Mouse (Mus musculus) layer of hippocampus, postnatal 14 days (tissue): Measurements from ENCODE around the gene Trib3. TPM values are rescaled to one million over a fixed set of nuclear protein-coding genes. Genes with fewer than 3 reads are reported as not detected.

Experiments used
- DNase-seq, 2 experiments: peaks; one replicate each; pipeline ENCODE4 v3.0.0; 2021 to 2022; ENCODE audit warnings: low spot score in 2 of 2, mixed read lengths in 1 of 2
- total RNA-seq, 2 experiments: library from RNA; stranded (reverse); gene quantifications; 2 replicates each; pipeline ENCODE4 v1.2.3; 2021

Trib3 gene
- total RNA-seq, 2 experiments from 2014 or later = 0.53 to 0.86 TPM

DNA sequence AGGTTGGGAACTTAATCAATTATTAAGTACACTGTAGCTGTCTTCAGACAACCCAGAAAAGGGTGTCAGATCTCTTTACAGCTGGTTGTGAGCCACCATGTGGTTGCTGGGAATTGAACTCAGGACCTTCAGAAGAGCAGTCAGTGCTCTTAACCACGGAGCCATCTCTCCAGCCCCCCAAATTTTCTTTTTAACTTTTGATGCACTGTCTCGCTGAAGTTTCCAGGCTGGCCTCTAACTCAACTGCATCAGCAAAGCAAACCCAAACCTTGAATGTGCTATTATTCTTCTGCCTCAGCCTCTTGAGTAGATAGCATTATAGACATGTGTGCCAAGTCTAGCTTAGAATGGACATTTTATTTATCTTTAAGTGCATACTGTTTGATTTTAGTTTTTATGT, 3.9 kb upstream of the Trib3 start:
- DNase-seq = no peak

DNA sequence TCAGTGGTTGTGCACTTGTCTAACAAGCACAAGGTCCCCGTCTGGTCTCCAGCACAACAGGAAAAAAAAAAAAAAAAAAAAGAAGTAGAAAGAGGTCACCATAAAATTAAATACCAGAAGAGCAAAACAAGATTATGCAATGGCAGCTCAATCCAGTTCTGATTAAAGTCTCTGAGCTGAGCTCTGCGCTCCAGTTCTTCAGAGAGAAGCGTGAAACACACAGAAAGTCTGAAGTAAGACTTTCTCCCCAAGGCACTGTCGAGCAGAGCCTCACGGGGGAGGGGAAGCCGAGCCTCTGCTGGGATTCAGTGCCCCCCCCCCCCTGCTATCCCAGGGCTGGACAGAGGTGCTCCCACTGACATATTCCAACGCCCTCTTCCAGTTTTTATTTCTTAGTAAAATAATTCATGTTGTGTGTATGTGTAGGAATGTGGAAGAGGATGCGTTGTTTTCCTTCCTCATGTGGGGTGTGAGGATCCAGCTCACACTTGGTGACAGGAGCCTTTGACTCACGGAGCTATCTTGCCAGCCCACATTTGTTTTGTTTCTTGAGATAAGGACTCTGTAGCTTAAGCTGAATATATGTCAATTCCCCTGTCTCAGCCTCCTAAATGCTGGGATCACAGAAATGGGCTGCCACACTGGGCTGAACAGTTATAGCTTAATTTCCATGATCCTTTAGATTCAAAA, 3.1 kb upstream of the Trib3 start:
- no peak for DNase-seq

- DNase-seq = no peak
Measured at GRCm38 (mm10) chr2:152345393-152345792, 1.6 kb upstream of the Trib3 start.

GRCm38 (mm10) chr2:152344909-152345308, 1.1 kb upstream of the Trib3 start:
- no peak for DNase-seq

- DNase-seq = no peak
Measured at GRCm38 (mm10) chr2:152344361-152344760, 529 bp upstream of the Trib3 start.

DNA sequence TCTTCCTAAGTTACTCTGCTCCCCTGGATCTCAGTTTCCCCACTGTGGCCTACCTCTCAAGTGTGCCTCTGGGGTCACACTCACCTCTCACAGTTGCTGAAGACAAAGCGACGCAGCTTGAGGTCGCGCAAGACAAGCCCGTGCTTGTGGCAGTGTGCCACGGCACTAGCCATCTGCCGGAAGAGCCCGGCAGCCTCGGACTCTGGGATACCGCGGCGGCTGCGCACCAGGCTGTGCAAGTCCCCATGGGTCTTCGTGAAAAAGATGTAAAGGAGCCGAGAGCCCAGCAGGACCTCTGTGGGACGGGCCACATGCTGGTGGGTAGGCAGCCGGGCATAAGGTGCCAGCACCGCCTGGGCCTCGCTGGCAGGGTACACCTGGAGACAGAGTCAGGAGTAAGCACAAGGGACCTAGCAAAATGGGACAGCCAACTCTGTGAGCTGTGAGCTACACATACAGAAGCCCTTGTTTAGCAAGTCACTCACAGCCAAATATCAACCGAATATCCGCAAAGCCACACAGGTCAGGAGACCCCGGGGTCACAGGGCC, 4.1 kb downstream of the Trib3 start:
- no peak for DNase-seq

DNA sequence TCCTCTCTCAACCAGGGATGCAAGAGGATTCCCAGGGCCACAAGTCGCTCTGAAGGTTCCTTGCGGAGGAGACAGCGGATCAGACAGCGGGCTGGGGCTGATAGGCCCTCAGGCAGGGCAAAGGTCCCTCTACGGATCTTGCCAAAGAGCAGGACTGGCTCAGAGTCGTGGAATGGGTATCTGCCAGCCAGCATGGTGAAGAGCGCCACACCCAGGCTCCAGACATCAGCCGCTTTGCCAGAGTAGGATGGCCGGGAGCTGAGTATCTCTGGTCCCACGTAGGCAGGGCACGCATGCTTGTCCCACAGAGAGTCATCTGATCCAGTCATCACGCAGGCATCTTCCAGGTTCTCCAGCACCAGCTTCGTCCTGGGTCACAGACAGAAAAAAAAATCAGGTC, 5.5 kb downstream of the Trib3 start:
- no peak for DNase-seq

GRCm38 (mm10) chr2:152337591-152338212, 6.1 kb downstream of the Trib3 start:
- DNase-seq = no peak

DNA sequence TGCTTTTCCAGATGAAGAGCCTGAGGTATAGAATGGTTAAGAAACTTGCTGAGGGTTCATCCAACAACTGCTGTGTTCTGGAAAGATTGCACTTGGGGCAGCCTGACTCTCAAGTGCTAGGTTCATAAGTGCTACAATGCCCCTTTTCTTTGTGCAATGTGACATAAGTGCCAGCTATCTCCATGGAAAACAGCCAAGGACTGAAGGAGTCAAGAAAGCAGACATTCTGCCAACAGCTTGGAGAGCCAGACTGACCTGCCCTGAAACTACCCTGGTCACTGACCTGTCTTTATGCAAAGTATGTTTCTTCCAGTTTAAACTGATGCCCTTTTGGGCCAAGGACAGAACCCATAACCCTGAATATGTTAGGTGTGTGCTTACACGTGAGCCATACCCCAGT, 7.0 kb downstream of the Trib3 start:
- DNase-seq = no peak

- DNase-seq = no peak
Measured at GRCm38 (mm10) chr2:152335289-152335820, 8.5 kb downstream of the Trib3 start.

DNA sequence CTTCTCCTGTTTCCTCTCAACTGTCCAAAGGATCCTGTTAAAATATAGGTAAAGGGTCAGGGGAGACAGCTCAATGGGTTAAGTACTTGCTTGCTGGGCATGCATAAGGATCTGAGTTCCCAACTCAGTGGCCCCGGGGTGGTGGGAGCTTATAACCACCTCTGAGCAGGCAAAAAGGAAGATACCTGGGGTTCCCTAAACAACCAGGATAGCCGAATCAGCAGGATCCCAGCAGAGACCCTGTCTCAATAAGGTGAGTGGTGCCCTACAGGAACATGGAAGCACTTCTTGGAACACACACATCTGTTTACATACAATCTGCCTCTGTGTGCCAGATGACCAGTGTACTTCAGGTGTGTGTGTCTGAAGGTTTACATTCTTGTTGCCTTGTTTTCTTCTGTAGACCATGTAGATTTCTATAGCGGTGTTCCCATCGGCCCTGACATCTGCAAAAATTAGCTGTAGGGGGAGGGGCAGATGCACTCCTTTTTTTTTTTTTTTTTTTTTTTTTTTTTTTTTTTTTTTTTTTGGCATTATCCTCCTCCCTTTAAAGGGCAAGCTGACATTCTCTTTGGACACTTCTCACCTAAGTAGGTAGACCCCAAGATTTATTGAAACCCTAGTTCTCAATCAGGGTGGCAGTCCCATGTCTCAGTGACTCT, 10.4 kb downstream of the Trib3 start:
- no peak for DNase-seq

- peak; percentile 89 to 90 for DNase-seq
Measured at GRCm38 (mm10) chr2:152332101-152332825, 11.6 kb downstream of the Trib3 start, which contains the start of gene Rbck1. Rbck1 (minus strand) TSS chr2:152332653.

- no peak for DNase-seq
Measured at GRCm38 (mm10) chr2:152330858-152331423, 12.9 kb downstream of the Trib3 start.

GRCm38 (mm10) chr2:152327980-152328379, 15.9 kb downstream of the Trib3 start:
- no peak for DNase-seq

GRCm38 (mm10) chr2:152326654-152327053, 17.2 kb downstream of the Trib3 start:
- no peak for DNase-seq

- DNase-seq = no peak
Measured at GRCm38 (mm10) chr2:152326157-152326556, 17.7 kb downstream of the Trib3 start.

DNA sequence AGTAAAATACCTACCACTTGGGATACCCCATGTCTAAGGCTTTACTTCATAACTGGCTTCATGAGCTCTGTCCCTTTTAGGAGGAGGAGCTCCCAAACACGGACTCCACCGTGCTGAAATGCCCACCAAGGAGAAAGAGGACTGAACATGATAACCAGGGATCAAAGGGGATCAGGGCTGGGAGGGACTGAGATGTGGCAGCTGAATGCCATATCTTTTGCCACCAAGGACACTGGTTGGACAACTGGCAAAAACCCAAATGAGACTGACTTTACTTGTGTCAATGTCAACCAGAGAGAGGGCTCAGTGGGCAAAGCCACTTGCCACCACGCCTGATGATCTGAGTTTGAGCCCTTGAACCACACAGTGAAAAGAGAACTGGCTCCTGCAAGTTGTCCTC, 19.0 kb downstream of the Trib3 start:
- no peak for DNase-seq

GRCm38 (mm10) chr2:152323971-152324370, 19.9 kb downstream of the Trib3 start:
- DNase-seq = no peak

GRCm38 (mm10) chr2:152322198-152322597, 21.6 kb downstream of the Trib3 start:
- DNase-seq = no peak

GRCm38 (mm10) chr2:152321558-152321957, 22.3 kb downstream of the Trib3 start:
- no peak for DNase-seq

DNA sequence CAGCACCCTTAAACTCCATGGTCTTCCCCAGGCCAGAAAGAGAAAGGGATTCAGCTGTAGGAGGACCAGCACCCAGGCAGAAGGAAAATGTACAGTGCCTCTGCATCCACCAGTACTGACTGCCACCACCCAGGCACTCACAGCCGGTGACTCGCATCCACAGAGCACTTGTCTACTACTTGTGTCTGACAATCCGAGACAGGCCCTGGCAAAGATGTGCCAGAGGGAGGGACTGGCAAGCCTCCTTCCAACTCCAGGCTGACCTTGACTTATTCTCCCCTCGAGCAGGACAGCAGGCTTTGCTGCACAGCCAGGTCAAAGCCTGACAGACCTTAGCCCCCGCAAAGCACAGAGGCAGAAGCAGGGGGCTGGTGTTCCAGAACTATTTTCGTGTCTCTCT, 26.8 kb downstream of the Trib3 start:
- no peak for DNase-seq
